Mouse (Mus musculus) right cerebral cortex, postnatal 14 days (tissue): ENCODE data around the gene Sprr2a2.
"Not testable (repeated sequence)": the region's sequence is repeated elsewhere in the genome, so short reads cannot be mapped to it uniquely, and the experiment has no call there.

Experiments used
- DNase-seq: peaks from one replicate; pipeline ENCODE4 v3.0.0; 2022

Sprr2a2 gene

DNA sequence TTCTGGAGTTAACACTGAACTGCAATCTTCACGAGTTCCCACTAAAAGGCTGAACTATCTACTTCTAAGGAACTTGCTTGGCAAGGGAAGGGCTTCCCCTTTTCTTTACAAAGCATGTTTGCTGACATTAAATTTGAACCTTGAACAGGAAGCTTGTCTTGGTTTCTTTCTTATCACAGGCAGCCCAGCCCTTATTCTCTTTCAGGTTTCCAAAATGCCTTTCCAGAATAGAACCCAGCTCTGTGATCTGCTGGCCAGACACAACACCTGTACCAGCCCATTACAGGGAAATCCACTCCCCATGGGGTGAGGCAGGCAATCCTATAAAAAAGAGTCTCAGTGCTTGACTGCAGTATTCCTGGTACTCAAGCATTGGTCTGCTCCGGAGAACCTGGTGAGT lies at the start of gene Sprr2a2, which contains the start of gene Sprr2a1:
Gene Sprr2a2 (plus strand): TSS at position 352 of the 400 bp plus-strand sequence.
Gene Sprr2a1 (plus strand): TSS at position 231 of the 400 bp plus-strand sequence.
- not testable (repeated sequence) for DNase-seq

DNA sequence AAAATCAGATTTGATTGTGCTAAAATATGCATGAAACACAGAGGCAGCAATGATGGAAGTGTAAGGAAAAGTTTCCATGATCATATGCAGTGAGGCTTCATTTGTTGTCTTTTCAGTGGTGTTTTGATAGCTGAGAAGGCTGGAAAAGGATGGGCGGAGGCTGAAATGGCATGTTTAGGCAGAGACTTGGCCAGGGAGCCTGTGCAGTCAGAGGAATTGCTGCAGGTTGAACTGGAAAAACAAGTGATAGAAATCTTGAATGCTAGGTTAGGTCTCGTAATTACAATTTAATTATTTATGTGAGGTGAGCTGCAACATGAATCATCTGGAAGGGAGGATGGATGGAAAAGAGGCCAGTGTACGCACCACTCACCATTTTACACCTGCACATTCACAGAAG lies 45.9 kb upstream of the Sprr2a2 start:
- DNase-seq = no peak

DNA sequence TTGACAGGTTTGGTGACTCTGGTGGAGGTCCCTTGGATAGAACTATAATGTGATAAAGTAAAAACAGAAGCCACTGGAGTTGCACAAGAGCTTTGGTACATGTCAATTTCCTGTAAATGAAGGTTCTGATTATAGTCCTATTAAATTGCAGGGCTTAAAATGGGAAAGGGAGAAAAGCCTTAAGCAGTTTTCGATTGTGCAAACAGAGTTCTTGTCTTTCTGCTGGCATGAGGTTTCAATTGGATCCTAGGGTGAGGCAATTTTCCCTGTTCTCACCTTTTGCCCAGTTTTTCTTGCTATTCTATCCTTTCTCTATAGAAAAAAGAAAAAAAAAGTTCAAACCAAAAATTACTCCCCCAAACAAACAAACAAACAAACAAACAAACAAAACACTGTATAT lies 38.8 kb upstream of the Sprr2a2 start:
- DNase-seq = no peak

DNA sequence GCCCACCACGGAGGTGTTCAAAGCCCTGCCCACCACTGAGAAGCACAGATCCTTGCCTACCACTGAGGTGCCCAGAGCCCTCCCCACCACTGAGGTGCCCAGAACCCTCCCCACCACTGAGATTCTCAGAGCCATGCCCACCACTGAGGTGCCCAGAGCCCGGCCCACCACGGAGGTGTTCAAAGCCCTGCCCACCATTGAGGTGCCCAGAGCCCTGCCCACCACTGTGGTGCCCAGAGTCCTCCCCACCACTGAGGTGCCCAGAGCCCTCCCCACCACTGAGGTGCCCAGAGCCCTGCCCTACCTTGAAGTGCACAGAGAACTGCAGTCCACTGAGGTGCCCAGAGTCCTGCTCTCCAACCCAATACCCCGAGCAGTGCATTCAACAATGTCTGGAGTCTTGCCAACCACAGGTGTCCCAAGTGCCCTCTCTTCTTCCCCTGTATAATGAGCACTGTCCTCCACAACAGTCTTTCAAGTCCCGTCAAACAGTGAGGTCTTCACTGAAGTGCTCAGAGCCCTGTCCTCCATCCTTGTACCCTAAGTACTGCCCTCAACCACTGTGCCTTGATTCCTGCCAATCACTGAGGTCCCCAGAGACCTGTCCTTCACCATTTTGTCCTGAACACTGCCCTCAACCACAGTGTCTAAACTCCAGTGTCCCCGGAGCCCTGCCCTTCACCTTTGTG lies 20.1 kb upstream of the Sprr2a2 start:
- DNase-seq = no peak

DNA sequence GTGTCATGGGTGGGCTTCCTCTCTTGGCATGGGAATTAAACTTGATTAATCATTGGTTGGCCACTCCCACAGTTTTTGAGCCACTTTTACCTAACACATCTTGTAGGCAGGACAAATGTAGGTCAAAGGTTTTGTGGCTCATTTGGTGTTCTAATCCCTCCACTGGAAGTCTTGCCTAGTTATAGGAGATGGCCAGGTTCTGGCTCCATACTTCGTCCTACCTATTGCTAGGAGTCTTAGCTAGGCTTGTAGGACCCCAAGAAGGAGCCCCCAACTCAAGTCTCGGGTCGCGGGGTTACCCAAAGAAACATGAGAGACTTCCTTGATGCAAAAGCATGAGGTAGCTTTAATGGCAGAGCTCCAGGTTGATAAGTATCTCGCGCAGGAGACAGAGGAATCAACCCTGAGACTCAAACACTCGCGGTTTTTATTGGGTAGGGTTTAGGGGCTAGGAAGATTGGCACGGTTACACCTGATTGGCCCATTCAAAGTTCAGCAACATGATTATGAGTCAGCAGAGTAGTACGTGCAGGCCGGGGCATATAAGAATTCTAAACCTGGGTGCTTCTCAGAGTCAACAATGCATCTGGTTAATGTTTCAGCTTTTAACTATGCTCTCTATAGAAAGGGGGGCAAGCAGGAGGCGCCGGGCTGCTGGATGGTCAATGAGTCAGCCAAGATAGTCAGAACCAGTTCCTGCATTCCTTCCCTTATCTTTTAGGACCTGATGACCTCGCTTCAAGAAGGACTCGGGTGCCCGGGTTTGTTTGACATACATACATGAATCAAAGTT lies 4.4 kb upstream of the Sprr2a2 start:
- DNase-seq = not testable (repeated sequence)

DNA sequence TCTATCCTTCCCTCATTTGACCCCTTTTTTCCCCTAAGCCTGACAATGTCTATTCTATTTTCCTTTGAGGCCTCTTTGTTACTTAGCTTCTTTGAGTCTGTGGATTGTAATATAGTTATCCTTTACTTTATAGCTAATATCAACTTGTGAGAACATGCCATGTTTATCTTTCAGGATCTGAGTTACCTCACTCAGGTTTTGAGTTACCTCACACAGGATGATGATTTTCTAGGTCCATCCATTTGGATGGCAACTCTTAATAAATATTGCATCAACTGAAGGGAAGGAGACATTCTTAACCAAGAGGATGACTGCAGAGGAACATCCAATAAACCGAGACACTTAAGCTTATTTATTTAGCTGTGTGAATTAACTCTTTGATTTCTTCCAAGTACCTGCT lies 3.7 kb upstream of the Sprr2a2 start:
- not testable (repeated sequence) for DNase-seq

DNA sequence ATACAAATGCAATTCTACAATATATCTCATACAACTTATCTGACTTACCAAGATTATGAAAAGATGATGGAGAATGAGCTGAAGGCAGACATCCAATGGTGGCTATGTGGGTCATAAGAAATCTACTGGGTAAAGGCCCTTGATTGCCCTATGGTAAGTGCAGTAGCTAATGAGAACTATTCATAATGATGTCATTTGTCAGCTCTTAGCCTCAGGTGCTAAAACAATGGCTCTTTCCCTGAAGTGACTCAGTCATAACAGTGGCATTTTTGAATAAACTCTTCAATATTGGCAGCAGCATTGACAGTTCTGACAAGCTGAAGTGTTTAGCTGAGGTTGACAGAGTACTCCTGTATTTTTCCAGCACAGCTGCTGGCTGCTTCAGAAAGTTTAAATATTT lies 2.1 kb upstream of the Sprr2a2 start:
- not testable (repeated sequence) for DNase-seq

DNA sequence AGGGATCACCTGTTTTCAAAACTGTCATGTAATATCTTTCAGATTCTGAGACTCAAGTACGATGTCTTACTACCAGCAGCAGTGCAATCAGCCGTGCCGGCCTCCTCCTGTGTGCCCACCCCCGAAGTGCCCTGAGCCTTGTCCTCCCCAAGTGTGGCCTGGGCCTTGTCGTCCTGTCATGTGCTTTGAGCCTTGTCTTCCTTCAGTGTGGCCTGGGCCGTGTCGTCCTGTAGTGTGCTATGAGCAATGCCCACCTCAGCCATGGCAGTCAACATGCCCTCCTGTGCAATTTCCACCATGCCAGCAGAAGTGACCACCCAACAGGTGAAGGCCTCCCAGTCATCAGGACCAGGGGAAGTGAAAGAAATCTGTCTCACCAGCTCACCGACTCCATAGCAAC lies 3.3 kb downstream of the Sprr2a2 start:
- DNase-seq = not testable (repeated sequence)

DNA sequence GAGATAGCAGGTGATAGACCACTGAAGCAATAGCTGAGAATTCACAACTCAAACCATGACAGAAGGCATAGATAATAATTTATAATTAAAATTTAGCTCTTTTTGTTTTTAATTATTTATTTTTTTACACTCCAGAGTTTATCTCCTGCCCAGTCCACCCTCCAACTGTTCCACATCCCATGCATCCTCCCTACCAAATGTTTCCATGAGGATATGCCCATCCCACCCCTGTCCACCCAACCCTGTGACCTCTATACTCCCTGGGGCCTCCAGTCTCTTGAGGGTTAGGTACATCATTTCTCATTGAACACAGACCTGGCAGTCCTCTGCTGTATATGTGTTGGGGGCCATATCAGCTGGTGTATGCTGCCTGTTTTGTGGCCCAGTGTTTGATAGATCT lies 8.0 kb downstream of the Sprr2a2 start:
- DNase-seq = not testable (repeated sequence)

DNA sequence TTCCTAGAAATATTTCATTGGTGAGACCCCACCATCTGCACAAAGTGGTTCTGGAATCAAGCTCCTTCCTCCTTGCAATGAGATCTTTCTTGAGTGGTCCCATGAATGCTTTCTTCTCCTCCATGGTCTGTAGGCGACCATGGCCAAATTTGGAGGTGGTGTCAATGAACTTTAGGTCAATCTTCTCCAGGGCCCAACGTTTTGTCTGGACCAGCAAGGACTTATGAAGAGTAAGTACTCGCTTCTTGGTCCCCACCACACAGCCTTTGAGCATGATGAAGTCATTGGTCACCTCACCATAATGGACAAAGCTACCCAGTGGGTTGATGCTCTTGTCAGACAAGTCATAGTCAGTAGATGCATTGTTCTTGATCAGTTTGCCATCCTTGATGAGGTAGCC lies 11.7 kb downstream of the Sprr2a2 start:
- DNase-seq = not testable (repeated sequence)

DNA sequence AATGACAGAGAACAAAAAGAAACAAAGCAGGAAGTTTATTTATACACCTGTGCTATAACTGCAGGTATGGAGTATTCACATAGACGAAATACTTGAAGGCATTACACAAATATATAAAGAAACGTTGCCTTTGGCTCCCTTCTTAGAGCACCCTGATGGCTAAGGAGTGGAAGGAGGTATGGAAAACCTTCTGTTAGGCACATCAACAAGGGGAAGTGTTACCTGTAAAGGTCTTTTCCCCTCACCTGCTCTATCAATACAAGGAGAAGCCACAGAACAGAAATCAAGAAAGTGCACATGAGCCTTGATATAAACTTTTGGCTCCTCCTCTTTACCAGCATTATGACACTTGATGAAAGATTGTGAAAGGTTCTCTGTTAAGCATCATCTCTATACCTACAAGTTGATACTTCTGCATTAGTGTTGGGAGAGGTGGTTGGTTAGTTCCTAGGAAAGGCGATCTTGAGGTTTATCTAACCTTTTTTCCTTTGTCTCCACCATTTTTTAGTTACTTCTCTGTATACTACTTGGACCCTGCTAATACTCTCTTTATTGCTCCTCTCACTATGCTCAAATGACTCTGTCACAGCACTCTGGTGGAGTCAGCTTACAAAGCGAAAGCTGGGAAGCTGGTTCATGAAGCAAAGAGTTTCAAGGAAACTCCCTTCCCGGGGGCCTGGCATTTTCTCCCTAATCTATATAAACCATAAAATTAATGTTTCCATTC lies 20.9 kb downstream of the Sprr2a2 start:
- not testable (repeated sequence) for DNase-seq

DNA sequence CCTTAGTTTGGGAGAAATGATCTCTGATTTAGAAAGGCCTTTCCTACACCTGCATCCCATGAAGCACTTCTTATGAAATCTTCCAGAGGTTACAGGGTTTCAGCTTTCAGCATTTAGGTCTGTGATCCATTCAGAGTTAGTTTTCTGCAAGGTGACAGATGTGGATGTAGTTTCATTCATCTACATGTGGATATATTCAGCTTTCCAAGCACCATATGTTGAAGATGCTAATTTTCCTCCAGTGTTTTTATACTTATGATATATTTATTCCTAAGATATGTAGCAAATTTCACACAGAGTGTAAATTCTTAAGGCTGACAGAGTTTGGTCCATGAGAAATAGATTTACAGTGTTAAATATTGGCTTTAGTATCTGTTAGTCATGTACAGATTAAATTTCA lies 23.0 kb downstream of the Sprr2a2 start:
- not testable (repeated sequence) for DNase-seq

DNA sequence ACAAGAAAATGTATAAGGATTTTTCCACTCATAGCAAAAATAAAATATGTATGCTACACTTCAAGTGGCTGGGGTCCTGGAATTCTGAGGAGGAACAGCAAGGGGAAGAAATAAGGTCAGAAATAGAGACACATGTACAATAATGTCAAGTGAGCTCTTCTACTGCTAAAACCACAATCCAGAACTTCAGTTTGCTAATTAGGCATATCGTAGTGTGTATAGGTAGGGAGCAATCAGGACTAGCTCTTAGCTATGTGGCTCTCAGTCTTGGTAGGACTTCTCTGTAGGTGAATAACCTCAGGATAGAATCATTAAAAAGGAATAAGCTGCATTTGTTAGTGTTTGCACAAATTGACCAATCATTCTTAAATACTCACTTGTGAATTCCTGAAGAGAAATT lies 23.5 kb downstream of the Sprr2a2 start:
- not testable (repeated sequence) for DNase-seq

DNA sequence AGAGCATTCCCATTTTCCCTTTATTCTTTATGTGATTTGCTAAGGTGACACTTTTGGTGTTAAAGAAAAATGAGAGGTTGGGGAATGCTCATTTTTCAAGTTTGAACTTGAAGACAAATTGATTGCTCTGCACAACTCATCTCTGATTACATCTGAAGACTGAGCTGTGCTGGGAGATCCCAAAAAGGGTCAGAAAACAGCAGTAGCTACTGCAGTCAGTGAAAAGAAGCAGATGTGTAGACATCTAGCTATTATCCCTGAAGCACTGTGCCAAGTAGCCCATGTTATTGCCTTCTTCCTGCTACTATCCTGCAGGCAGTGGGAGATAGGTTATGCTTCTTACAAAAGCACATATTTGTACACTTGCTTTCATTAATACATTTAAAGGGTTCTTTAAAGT lies 29.1 kb downstream of the Sprr2a2 start:
- DNase-seq = not testable (repeated sequence)

DNA sequence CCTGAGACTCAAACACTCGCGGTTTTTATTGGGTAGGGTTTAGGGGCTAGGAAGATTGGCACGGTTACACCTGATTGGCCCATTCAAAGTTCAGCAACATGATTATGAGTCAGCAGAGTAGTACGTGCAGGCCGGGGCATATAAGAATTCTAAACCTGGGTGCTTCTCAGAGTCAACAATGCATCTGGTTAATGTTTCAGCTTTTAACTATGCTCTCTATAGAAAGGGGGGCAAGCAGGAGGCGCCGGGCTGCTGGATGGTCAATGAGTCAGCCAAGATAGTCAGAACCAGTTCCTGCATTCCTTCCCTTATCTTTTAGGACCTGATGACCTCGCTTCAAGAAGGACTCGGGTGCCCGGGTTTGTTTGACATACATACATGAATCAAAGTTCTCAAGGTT lies 30.5 kb downstream of the Sprr2a2 start:
- DNase-seq = not testable (repeated sequence)

DNA sequence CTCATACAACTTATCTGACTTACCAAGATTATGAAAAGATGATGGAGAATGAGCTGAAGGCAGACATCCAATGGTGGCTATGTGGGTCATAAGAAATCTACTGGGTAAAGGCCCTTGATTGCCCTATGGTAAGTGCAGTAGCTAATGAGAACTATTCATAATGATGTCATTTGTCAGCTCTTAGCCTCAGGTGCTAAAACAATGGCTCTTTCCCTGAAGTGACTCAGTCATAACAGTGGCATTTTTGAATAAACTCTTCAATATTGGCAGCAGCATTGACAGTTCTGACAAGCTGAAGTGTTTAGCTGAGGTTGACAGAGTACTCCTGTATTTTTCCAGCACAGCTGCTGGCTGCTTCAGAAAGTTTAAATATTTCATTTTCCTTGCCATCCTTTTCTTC lies 32.8 kb downstream of the Sprr2a2 start:
- not testable (repeated sequence) for DNase-seq

DNA sequence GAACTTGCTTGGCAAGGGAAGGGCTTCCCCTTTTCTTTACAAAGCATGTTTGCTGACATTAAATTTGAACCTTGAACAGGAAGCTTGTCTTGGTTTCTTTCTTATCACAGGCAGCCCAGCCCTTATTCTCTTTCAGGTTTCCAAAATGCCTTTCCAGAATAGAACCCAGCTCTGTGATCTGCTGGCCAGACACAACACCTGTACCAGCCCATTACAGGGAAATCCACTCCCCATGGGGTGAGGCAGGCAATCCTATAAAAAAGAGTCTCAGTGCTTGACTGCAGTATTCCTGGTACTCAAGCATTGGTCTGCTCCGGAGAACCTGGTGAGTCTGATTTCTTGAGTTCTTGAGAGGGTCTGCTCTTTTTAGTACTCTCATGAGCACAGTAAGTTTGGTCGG lies 34.7 kb downstream of the Sprr2a2 start:
- DNase-seq = not testable (repeated sequence)

DNA sequence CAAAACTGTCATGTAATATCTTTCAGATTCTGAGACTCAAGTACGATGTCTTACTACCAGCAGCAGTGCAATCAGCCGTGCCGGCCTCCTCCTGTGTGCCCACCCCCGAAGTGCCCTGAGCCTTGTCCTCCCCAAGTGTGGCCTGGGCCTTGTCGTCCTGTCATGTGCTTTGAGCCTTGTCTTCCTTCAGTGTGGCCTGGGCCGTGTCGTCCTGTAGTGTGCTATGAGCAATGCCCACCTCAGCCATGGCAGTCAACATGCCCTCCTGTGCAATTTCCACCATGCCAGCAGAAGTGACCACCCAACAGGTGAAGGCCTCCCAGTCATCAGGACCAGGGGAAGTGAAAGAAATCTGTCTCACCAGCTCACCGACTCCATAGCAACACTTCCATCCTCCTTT lies 38.1 kb downstream of the Sprr2a2 start:
- not testable (repeated sequence) for DNase-seq

DNA sequence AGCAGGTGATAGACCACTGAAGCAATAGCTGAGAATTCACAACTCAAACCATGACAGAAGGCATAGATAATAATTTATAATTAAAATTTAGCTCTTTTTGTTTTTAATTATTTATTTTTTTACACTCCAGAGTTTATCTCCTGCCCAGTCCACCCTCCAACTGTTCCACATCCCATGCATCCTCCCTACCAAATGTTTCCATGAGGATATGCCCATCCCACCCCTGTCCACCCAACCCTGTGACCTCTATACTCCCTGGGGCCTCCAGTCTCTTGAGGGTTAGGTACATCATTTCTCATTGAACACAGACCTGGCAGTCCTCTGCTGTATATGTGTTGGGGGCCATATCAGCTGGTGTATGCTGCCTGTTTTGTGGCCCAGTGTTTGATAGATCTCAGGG lies 42.8 kb downstream of the Sprr2a2 start:
- DNase-seq = not testable (repeated sequence)

DNA sequence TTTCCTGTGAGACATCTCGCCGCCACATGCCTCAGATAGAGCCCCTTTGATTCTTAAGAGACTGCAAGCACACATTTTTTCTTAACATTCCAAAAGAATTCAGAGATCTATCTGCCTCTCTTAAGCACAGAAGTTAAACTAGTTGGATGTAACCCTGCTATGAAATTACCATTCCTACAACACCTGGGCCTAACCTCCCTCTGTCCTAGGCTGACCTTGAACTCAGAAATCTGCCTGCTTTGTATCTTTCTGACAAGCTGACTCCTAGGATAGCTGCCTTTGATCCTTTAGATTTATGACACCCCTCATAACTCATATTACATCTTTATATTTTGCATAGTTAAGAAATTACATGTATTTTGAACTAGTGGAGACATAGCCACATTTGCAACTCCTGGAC lies 47.7 kb downstream of the Sprr2a2 start:
- not testable (repeated sequence) for DNase-seq

DNA sequence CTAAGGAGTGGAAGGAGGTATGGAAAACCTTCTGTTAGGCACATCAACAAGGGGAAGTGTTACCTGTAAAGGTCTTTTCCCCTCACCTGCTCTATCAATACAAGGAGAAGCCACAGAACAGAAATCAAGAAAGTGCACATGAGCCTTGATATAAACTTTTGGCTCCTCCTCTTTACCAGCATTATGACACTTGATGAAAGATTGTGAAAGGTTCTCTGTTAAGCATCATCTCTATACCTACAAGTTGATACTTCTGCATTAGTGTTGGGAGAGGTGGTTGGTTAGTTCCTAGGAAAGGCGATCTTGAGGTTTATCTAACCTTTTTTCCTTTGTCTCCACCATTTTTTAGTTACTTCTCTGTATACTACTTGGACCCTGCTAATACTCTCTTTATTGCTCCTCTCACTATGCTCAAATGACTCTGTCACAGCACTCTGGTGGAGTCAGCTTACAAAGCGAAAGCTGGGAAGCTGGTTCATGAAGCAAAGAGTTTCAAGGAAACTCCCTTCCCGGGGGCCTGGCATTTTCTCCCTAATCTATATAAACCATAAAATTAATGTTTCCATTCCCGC lies 55.8 kb downstream of the Sprr2a2 start:
- not testable (repeated sequence) for DNase-seq

DNA sequence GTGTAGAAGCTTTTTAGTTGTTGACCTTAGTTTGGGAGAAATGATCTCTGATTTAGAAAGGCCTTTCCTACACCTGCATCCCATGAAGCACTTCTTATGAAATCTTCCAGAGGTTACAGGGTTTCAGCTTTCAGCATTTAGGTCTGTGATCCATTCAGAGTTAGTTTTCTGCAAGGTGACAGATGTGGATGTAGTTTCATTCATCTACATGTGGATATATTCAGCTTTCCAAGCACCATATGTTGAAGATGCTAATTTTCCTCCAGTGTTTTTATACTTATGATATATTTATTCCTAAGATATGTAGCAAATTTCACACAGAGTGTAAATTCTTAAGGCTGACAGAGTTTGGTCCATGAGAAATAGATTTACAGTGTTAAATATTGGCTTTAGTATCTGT lies 57.8 kb downstream of the Sprr2a2 start:
- not testable (repeated sequence) for DNase-seq

DNA sequence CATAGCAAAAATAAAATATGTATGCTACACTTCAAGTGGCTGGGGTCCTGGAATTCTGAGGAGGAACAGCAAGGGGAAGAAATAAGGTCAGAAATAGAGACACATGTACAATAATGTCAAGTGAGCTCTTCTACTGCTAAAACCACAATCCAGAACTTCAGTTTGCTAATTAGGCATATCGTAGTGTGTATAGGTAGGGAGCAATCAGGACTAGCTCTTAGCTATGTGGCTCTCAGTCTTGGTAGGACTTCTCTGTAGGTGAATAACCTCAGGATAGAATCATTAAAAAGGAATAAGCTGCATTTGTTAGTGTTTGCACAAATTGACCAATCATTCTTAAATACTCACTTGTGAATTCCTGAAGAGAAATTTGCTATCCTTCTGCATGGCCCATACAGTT lies 58.3 kb downstream of the Sprr2a2 start:
- DNase-seq = not testable (repeated sequence)
